Mouse (Mus musculus): ENCODE measurements around the gene Tec. TPM values are rescaled to one million over a fixed set of nuclear protein-coding genes. Genes with fewer than 3 reads are reported as not detected.

The Tec gene
- polyA plus RNA-seq, 1 experiment from 2014 or later = 81.3 TPM

DNA sequence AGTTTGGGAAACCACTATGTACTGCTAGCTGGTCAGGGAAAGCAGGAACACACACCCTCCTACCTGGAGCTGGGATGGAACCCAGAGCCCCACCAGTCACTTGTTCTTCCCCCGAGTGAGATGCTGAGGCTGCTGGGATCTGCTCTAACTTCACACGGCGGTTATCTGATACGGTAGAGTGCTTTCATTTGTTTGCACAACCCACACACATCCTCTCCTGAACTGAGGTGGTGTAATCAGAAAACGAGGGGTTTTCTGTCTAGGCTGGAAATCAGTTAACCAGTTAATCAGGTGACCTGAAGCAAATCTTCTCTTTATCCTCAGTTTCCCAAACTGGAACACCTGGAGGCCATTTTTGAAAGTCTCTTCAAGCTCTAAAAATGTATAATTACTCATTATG, 55.4 kb downstream of the Tec start:
- no peaks in the 10 kb centered on the region for H3K36me3 ChIP-seq (ENCODE audit: inconsistent target)
- H3K4me3 ChIP-seq (ENCODE audit: inconsistent target) = no peak overlapping the region
- peaks cover 90% of the 10 kb centered on the region for H3K79me2 ChIP-seq (ENCODE audit: inconsistent target)
- peak overlapping the region; percentile 89 for H3K27ac ChIP-seq
- 35% methylated on average over 5 of the region's 5 CpGs for WGBS (ENCODE audit: missing documents)

DNA sequence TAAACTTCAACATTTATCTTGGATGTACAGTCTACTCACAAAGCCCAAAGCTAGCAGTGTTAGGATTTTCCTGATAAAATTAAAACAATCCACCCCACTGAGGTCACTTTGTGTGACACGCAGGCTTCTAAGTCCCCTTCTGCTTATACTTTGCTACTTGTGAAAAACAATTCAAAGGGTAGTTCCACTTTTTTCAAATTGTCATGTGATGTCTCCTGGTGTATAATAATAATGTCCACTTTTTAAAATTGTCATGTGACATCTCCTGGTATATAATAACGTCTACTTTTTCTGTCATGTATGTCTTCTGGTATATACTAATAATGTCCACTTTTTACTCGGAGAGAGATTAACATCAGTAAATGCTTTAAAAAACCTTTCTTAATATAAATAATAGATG, 56.0 kb downstream of the Tec start:
- no peaks in the 10 kb centered on the region for H3K36me3 ChIP-seq (ENCODE audit: inconsistent target)

DNA sequence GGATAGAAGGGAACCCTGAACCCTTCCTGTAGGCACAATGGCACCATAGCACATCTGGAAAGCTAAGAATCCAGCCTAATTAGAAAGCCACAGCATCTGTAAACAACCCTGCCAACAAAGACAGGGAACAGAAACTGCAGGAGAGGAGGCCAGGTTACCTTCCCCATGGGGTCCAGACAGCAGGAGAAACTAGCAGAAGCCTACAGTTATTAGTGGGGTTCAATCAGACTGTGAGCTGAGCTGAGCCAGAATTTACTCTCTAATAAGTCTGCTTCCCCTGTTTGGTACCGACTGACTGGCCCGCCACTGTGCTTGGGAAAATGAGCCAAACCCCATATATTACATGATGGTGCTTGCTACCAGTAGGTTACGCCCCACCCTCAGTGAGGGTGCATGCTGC, 56.9 kb downstream of the Tec start:
- Histone ChIP-seq H3K27ac (peak overlapping the region; percentile 89), H3K4me3 (ENCODE audit: inconsistent target) (no peak overlapping the region), H3K36me3 (ENCODE audit: inconsistent target) (no peaks in the 10 kb centered on the region), H3K79me2 (ENCODE audit: inconsistent target) (peaks cover 95% of the 10 kb centered on the region)
- WGBS (ENCODE audit: missing documents) = 75% methylated on average over 3 of the region's 3 CpGs

More for the DNA sequence above, 56.0 kb downstream of the Tec start:
- no peak overlapping the region for H3K4me3 ChIP-seq (ENCODE audit: inconsistent target)
- H3K79me2 ChIP-seq (ENCODE audit: inconsistent target) = peaks cover 95% of the 10 kb centered on the region
- WGBS (ENCODE audit: missing documents) = 49% methylated on average over 3 of the region's 3 CpGs
- peak overlapping the region; percentile 89 for H3K27ac ChIP-seq

DNA sequence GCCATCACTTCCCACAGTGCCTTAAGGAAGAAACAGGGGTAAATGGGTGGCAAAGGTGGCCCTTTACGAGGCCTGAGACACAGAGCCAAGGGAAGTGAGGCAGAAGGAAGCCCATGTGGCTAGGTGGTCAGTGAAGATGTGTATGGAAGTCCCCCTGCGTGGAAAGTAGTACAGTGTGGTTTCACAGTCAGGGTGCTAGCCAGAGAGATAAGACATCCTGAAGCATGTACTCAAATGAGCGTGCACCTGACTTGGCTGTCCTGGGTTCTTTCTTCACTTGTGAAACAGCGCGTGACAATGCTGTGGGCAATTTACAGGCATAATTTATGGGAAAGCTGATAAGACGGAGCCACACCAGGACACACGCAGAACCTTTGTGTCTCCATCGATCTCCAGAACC, 57.3 kb downstream of the Tec start:
- 85% methylated on average over 8 of the region's 8 CpGs for WGBS (ENCODE audit: missing documents)
- Histone ChIP-seq H3K4me3 (ENCODE audit: inconsistent target) (no peak overlapping the region), H3K36me3 (ENCODE audit: inconsistent target) (no peaks in the 10 kb centered on the region), H3K27ac (peak overlapping the region; percentile 89), H3K79me2 (ENCODE audit: inconsistent target) (peaks cover 95% of the 10 kb centered on the region)

DNA sequence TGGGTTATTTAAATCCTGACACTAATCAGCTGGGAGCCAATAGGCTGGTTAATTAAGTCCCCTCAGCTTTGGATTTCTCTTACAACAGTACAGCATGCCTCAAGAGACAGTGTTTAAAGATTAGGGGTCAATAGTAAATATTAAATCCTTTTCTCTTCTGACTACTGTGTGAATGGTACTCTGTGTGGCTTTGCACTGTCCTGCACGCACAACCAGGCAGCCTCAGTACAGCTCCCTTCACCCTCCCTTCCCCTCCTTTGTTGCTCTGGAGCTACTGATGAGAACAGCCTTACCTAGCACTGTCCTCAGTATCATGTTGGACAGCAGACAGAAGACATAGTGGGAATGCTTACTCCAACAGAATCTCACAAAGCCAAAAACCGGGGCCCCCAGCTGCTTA, 58.8 kb downstream of the Tec start:
- Histone ChIP-seq H3K36me3 (ENCODE audit: inconsistent target) (no peaks in the 10 kb centered on the region), H3K4me3 (ENCODE audit: inconsistent target) (no peak overlapping the region), H3K79me2 (ENCODE audit: inconsistent target) (peaks cover 95% of the 10 kb centered on the region), H3K27ac (no peak overlapping the region)
- 91% methylated on average over 2 of the region's 2 CpGs for WGBS (ENCODE audit: missing documents)

DNA sequence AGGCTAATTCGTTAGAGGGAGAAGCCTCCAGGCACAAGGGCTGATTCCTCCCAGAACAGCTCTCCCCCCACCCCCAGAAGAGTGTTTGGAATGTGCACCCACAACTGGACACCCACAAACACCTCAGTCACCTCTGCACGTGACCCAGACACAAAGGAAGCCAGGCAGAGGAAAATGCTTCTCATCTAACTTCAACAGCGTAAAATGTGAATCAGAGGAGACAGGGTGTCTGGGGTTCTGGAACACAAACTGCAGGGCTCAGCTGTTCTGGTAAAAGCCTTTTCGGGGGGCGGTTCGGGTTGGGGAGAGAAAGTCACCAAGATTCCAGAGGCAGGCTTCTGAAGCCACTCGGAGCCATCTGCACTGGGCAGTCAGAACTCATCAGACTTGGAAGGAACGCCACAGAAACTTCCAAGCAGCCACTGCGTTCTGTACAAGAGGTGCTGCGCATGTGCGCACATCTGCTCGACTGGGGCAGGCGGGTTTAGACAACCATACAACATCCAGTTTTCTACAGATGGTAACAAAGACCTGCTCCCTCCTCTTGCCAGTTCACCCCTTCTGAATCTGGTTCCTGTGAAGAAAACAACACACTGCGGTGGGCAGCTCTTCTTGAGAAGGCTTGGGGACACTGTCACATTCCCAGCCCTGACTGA, 59.7 kb downstream of the Tec start:
- Histone ChIP-seq H3K79me2 (ENCODE audit: inconsistent target) (peaks cover 95% of the 10 kb centered on the region), H3K4me3 (ENCODE audit: inconsistent target) (no peak overlapping the region), H3K27ac (no peak overlapping the region), H3K36me3 (ENCODE audit: inconsistent target) (no peaks in the 10 kb centered on the region)
- WGBS (ENCODE audit: missing documents) = 94% methylated on average over 14 of the region's 14 CpGs

DNA sequence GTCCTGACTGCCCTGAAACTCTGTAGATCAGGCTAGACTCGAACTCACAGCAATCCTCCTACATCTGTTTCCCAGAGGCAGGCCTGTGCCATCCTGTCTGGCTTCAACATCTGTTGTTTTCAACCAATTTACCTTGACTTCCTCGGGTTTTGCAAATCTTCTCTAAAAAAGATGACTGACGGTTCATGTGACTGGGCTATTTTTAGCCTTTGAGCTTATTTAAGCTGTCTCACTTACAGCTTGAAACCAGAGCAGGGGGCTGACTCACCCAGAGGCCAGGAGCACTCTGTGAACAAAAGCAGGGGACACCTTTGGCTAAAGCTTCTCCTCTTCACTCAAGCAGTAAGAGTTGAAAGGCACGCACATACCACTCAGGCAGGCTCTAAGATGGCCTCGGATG, 65.4 kb downstream of the Tec start:
- H3K79me2 ChIP-seq (ENCODE audit: inconsistent target) = peaks cover 96% of the 10 kb centered on the region
- peak overlapping the region; percentile 91 for H3K27ac ChIP-seq
- H3K36me3 ChIP-seq (ENCODE audit: inconsistent target) = no peaks in the 10 kb centered on the region
- 10% methylated on average over 5 of the region's 5 CpGs for WGBS (ENCODE audit: missing documents)
- H3K4me3 ChIP-seq (ENCODE audit: inconsistent target) = no peak overlapping the region

DNA sequence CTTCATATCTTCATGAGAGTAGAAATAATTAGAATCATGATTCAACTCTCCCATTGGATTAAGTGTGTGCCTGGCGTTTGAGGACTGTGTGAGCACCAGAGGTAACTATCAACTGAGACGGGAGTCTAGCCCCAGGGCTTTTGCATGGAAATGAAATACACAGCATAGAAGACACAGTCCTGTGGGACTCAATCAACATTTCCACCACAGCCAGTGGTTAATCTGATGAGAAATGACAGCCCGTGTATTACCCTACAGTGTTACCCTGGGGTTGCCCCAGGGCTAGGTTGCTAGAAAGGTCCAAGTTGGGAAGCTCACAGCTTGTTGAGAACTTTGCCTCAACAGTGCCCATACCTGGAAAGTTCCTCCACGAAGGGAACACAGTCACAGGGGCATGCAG, 69.7 kb downstream of the Tec start:
- Histone ChIP-seq H3K36me3 (ENCODE audit: inconsistent target) (no peaks in the 10 kb centered on the region), H3K27ac (no peak overlapping the region), H3K4me3 (ENCODE audit: inconsistent target) (no peak overlapping the region), H3K79me2 (ENCODE audit: inconsistent target) (peaks cover 90% of the 10 kb centered on the region)
- WGBS (ENCODE audit: missing documents) = 94% methylated on average over 4 of the region's 4 CpGs

DNA sequence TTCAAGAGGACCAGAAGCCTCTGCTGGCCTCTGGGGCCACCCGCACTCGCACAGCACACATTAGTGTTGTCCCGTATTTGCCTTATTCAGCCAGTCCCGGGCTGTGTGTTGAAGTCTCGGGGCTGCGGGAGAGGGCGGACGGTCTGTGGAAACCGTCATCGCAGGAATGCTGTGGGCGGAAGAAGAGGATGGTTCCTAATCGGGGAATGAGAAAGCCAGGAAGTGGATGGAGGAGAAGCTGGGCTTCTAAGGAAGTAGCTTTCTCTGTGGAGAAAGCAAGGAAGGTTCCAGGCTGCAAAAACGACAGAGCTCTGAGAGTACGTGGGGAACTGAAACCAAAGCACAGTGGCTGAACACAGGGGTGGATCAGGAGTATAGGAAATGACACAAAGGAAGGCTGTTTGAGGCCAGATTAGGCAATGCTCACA, 72.1 kb downstream of the Tec start:
- peaks cover 93% of the 10 kb centered on the region for H3K79me2 ChIP-seq (ENCODE audit: inconsistent target)
- H3K4me3 ChIP-seq (ENCODE audit: inconsistent target) = peak overlapping the region; percentile 20
- 0% methylated on average over 14 of the region's 14 CpGs for WGBS (ENCODE audit: missing documents)
- no peaks in the 10 kb centered on the region for H3K36me3 ChIP-seq (ENCODE audit: inconsistent target)
- H3K27ac ChIP-seq = peak overlapping the region; percentile 99

DNA sequence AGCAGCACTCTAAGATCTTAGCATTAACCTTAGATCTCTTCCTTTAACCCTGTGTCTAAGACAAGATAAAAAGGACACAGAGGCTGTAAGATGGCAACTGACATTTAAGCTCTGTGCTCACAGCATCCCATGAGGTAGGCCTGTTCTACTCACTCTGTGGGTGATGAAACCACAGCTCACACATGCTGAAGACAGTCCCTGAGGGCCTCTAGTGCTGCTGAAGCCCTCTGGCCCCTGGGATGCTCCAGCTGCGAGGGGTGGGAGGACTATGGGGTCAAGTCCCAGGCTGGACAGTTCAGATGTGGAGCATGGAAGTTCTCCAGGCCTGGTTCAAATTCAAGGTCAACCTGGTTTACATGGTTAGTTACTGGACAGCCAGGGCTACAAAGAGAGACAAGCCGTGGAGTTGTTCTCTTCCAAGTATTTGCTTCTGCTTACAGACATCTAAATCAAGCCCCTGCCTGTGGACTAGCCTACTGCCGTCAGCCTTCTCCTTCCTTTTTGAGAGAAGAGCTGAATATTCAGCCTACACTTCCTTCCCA, 74.9 kb downstream of the Tec start:
- H3K36me3 ChIP-seq (ENCODE audit: inconsistent target) = peaks cover 11% of the 10 kb centered on the region; the same call in 1 of the 2 replicates
- H3K27ac ChIP-seq = peak overlapping the region; percentile 99
- peaks cover 93% of the 10 kb centered on the region for H3K79me2 ChIP-seq (ENCODE audit: inconsistent target)
- WGBS (ENCODE audit: missing documents) = 34% methylated on average over 3 of the region's 3 CpGs
- no peak overlapping the region for H3K4me3 ChIP-seq (ENCODE audit: inconsistent target)

DNA sequence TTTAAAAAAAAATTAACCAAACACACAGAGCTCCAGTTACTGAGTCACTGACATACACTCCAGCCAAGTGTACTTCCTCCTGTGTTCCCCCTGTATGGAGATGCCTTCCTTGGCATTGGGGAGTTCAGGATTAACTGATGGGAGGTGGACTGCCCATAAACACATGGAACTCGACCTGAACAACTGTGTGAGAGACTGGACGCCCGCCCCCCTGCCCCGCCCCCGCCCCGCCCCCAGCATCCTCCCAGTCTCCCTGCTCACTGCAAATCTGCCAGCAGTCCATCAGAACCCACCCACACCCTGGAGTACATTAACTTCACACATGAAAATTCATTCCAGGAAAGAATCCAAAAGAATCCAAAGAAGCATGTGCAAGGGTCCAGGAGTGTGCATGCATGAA, 76.5 kb downstream of the Tec start:
- Histone ChIP-seq H3K36me3 (ENCODE audit: inconsistent target) (peaks cover 20% of the 10 kb centered on the region), H3K79me2 (ENCODE audit: inconsistent target) (peaks cover 81% of the 10 kb centered on the region), H3K4me3 (ENCODE audit: inconsistent target) (no peak overlapping the region), H3K27ac (0 out of 2 replicates have a peak overlapping the region, but pooled peaks have one; percentile 10)
- 61% methylated on average over 4 of the region's 6 CpGs for WGBS (ENCODE audit: missing documents)

DNA sequence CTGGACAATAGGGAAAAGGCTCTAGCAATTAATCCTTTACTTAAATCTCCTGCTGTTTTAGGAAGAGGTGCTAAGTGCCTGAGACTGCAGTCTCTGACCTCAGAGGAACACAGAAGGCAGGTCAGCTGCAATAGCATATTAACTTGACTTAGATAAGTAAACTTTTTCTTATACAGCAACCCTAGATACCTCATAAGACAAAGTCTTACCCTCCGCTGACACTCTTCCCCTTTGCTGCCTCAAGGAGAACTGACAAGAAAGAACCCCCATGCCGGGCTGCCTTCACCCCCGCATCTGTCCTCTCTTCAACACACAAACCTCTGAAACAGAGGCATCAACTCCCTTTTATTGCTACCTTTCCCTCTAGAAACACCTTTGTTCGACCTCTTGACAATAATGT, 76.9 kb downstream of the Tec start:
- Histone ChIP-seq H3K79me2 (ENCODE audit: inconsistent target) (peaks cover 79% of the 10 kb centered on the region), H3K27ac (0 out of 2 replicates have a peak overlapping the region, but pooled peaks have one; percentile 10), H3K4me3 (ENCODE audit: inconsistent target) (no peak overlapping the region), H3K36me3 (ENCODE audit: inconsistent target) (peaks cover 23% of the 10 kb centered on the region)
- 74% methylated on average over 4 of the region's 4 CpGs for WGBS (ENCODE audit: missing documents)

DNA sequence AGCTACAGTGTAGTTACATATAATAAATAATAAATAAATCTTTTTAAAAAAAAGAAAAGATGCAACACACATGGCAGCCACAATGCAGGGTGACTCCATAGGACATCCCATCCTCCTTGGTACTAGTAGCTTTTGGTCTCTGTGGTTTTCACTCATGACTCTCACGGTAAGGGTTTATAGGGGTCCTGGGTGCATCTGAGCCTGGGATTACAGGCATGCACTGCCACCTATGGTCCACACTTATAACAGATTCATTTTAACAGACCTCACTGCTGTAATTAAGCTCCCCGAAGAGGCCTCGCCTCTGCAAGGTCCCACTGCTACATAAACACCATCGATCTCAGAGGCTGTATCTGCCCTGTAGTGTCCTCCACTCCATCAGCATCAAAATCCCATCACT, 82.8 kb downstream of the Tec start:
- 93% methylated on average over 4 of the region's 4 CpGs for WGBS (ENCODE audit: missing documents)
- Histone ChIP-seq H3K4me3 (ENCODE audit: inconsistent target) (no peak overlapping the region), H3K27ac (no peak overlapping the region), H3K79me2 (ENCODE audit: inconsistent target) (peaks cover 30% of the 10 kb centered on the region), H3K36me3 (ENCODE audit: inconsistent target) (peaks cover 57% of the 10 kb centered on the region)

DNA sequence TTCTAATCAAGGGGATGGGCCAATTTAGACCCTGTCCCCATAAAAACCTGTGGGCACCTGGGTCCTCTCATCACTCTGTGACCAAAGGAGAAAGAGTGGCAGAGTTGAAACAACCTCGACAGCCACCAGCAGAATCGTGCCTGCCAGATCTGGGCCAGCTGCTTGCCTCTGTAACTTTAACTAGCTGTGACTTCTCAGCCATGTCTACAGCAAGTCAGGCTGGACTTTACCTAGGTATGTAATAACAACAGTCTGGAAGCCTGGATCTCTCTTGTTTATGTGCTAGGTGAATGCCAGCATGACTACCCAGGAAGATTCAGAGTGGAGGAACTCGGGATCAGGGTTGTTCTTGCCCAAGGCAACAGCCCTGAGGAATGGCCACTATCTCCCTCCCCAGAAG, 83.6 kb downstream of the Tec start:
- WGBS (ENCODE audit: missing documents) = 90% methylated on average over 3 of the region's 3 CpGs
- Histone ChIP-seq H3K27ac (no peak overlapping the region), H3K36me3 (ENCODE audit: inconsistent target) (peaks cover 57% of the 10 kb centered on the region), H3K4me3 (ENCODE audit: inconsistent target) (no peak overlapping the region), H3K79me2 (ENCODE audit: inconsistent target) (peaks cover 23% of the 10 kb centered on the region)

DNA sequence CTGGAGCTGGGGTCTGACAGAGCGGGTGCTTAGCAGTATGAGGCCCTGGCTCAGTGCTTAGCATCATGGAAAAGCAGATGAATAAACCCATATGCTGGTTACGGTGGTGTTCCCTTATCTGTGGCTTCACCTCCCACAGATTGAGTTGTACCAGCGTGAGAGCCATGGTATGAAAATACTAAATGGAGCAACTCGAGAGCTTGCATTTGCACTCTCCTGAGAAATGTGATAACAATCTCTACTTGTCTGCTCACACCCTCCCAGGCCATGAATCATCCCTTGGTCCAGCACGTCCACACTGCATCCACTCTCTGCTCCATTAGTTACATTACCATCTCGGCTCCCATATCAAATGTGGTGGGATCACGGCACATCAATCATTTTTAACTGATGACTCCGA, 84.3 kb downstream of the Tec start:
- Histone ChIP-seq H3K79me2 (ENCODE audit: inconsistent target) (peaks cover 15% of the 10 kb centered on the region; the same call in 1 of the 2 replicates), H3K36me3 (ENCODE audit: inconsistent target) (peaks cover 59% of the 10 kb centered on the region), H3K4me3 (ENCODE audit: inconsistent target) (no peak overlapping the region), H3K27ac (no peak overlapping the region)
- WGBS (ENCODE audit: missing documents) = 96% methylated on average over 8 of the region's 8 CpGs

All from macrophage (primary cell).